Mouse (Mus musculus): ENCODE measurements around the gene Slc6a5.

DNA sequence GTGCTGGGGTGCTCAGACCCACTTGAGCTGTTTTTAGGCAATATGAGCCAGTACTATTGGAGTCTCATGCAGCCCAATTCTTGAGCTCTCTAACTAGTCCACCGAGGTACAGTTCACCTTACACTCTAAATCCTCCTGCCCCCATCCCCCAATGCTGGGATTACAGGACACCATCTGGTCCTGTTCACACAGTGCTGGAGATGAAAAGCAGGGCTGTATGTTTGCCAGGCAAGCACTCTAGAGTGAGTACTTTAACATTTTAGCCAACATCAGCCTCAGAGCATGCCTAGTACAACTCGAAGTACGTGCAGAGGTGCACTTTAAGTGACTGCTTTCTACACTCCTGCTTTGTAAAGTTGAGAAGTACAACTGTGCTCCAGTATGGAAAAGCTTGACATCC, 18.6 kb downstream of the Slc6a5 start:
- no peak for TF ChIP-seq CTCF (IDR thresholded peaks at IDR 0.05; ENCODE audit: insufficient read depth, low read length)
- no peak for TF ChIP-seq POLR2A (IDR thresholded peaks at IDR 0.05; ENCODE audit: borderline replicate concordance, extremely low read depth, low read depth, low read length)
